Mouse (Mus musculus): Measurements from ENCODE around the gene Hspa12b. TPM values are rescaled to one million over a fixed set of nuclear protein-coding genes. Genes with fewer than 3 reads are reported as not detected.

The Hspa12b gene
- polyA plus RNA-seq, 1 experiment from 2014 or later, result 4.2 TPM

DNA sequence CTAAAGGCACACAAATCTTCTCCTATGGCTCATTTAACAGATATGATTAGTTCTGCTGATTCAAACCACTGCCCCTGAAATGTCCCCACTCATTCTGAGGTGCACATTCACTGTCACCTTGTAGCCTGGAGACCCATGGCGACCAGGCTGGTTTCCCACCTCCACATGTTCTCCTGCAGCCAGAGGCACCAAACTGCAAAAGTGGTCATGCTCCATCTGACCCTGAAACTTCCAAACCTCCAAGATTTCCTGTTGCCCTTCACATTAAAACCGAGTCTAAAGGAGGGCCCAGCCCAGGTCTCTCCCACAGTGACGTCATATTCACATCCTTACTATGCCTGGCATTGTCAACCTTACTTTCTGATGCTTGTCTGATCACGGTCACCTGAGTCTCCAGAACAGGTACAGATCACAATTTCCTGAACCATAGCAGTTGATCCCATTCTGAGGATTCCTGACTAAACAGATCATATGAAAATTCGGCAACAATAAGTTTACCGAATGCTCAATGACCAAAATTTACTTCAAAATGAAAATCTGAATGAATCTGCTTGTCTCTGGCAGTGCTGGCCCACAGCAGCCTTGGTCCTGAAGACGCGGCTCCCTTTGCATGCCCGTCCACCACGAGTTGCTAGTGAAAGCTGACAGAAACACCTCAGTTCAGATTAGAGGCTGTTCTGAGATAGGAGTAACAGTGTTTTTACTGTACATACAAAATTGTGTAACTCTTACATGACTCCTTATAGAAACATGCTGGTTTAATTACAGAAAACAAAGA, 5.2 kb downstream of the Hspa12b start:
- peak overlapping the region; percentile 12; the same call in 1 of the 2 replicates for H3K9ac ChIP-seq
- peak overlapping the region; percentile 57 for H3K27ac ChIP-seq
- peaks cover 17% of the 10 kb centered on the region for H3K36me3 ChIP-seq
- no peak overlapping the region for H3K4me2 ChIP-seq
- H3K4me3 ChIP-seq, result no peak overlapping the region
- WGBS (ENCODE audit: insufficient replicate concordance), result 77% methylated on average over 10 of the region's 10 CpGs
- H3K27me3 ChIP-seq (replicated peaks), result no peaks in the 10 kb centered on the region
- ATAC-seq, result no peak
- peaks cover 90% of the 10 kb centered on the region for H3K4me1 ChIP-seq
- no peaks in the 10 kb centered on the region for H3K9me3 ChIP-seq (replicated peaks)

DNA sequence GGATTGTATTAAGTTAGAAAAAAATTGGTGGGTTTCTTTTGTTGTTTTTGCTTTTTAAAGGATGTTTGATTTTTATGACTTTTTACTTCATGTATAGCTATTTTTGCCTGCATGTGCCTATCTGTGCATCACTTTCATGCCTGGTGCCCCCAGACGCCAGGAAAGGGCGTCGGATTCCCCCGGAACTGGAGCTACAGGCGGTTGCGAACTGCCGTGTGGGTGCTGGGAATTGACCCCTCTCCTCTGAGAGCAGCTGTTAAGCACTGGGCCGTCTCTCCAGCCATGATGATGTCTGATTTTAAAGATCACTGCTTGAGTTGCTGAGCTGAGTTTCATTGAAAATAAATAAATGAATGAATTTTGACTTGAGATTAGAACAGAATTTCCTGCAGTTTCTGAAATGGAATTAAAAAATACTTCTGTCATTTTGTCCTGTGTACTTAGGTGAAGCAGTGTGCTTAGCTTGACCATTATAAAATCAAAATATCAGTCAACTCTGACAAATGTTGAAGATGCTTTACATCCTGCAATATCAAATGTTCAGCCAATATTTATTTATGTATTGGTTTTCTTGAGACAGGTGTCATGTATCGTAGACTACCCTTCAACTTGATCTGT, 6.0 kb downstream of the Hspa12b start, which contains the start of gene Gm11037:
Gene Gm11037, plus strand, starts transcription at position 568 of the 618 bp plus-strand sequence.
- ATAC-seq, result no peak
- peak within 1 kb of the TSS; percentile 68; the same call in 1 of the 2 replicates for H3K9ac ChIP-seq
- no peaks in the 10 kb centered on the region for H3K27me3 ChIP-seq (replicated peaks)
- peaks cover 89% of the 10 kb centered on the region for H3K4me1 ChIP-seq
- WGBS (ENCODE audit: insufficient replicate concordance), result 82% methylated on average over 9 of the region's 9 CpGs
- H3K4me3 ChIP-seq, result no peak within 1 kb of the TSS
- H3K9me3 ChIP-seq (replicated peaks), result no peaks in the 10 kb centered on the region
- H3K36me3 ChIP-seq, result peaks cover 23% of the 10 kb centered on the region
- H3K4me2 ChIP-seq, result no peak within 1 kb of the TSS
- peak within 1 kb of the TSS; percentile 99 for H3K27ac ChIP-seq

DNA sequence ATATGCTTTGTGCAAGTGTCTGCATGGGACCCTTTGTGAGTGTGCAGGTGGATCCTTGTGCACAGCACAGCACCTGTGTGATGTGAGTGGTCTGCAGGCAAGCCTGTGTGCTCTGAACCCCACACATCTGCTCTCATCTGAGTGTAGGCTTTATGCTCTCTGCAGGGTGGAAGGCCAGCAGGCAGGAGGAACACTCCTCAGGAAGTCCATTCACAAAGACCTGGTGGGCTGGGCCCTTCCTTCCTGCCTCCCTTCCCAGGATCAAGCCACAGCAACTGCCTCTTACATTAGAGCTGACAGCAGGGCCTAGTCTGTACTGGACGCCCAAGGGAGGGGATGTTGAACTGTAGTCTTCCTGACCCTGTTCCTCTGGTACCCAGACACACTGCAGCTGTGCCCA, 7.3 kb downstream of the Hspa12b start:
- Histone ChIP-seq H3K9ac (peak overlapping the region; percentile 68; the same call in 1 of the 2 replicates), H3K4me1 (peaks cover 85% of the 10 kb centered on the region)

DNA sequence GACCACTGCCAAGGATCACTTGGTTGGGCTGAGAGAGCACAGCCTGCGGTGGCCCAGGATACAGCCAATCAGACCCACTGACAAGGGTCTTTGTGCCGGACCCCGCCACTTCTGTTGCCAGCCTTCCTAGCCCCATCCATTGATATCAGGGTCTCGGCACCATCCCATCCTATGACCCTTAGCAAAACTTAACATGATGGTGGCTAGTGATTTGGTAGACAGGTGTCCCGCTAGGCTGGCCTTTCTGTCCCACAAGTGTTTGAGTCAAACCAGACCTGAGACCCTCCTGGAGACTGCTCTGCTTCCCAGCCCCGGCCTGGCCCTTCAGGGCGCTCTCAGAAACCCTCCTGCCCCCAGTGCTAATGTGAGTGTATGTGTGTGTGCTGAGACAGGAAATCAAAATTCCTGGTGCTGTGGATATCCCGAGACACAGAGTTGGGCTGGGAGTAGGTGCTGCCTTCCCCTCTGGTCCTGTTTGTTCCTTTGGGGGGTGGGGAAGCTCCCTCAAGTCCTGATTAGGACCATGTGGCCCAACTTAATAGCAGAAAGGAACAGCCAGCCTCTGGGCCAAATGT, 7.8 kb downstream of the Hspa12b start:
- peaks cover 85% of the 10 kb centered on the region for H3K4me1 ChIP-seq
- H3K4me2 ChIP-seq, result peak overlapping the region; percentile 61

More for the DNA sequence above, 7.3 kb downstream of the Hspa12b start:
- Histone ChIP-seq H3K36me3 (peaks cover 36% of the 10 kb centered on the region), H3K9me3 (replicated peaks) (no peaks in the 10 kb centered on the region), H3K4me2 (peak overlapping the region; percentile 61; the same call in 1 of the 2 replicates), H3K27me3 (replicated peaks) (no peaks in the 10 kb centered on the region), H3K4me3 (no peak overlapping the region), H3K27ac (peak overlapping the region; percentile 99)
- 31% methylated on average over 1 of the region's 1 CpGs for WGBS (ENCODE audit: insufficient replicate concordance)
- no peak for ATAC-seq

DNA sequence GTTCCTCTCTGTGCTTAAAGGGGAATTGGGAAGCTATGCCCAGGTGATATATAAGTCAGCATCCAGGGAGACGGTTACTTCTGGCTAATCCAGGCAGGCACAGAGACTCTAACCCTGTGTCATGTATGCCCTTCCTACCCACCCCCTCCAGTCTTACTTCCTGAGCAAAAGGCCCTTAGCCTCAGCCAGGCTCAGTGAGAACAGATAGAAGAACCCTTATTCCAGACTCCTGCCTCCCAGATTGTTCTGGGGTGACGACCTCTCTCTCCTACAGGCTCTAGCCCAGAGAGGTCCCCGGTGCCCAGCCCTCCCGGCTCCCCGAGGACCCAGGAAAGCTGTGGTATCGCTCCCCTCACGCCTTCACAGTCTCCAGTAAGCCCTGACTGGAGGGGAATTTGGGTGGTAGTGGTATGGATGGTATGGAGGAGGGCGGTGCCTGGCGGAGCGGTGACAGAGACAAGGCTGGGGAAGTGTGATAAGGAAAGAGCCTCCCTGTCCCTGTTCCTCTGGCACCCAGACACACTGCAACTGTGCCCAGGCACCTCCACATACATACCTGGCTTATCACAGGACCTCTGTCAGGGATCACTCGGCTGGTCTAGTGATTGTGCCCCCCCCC, 8.6 kb downstream of the Hspa12b start:
- H3K4me3 ChIP-seq, result peak overlapping the region; percentile 29
- ATAC-seq, result peak; percentile 100
- H3K36me3 ChIP-seq, result peaks cover 47% of the 10 kb centered on the region
- H3K27me3 ChIP-seq (replicated peaks), result no peaks in the 10 kb centered on the region
- whole genome bisulfite sequencing (ENCODE audit: insufficient replicate concordance), result 10% methylated on average over 11 of the region's 11 CpGs
- peak overlapping the region; percentile 61 for H3K4me2 ChIP-seq
- H3K9ac ChIP-seq, result peak overlapping the region; percentile 69
- peaks cover 89% of the 10 kb centered on the region for H3K4me1 ChIP-seq
- H3K27ac ChIP-seq, result peak overlapping the region; percentile 99
- no peaks in the 10 kb centered on the region for H3K9me3 ChIP-seq (replicated peaks)

More for the DNA sequence above, 7.8 kb downstream of the Hspa12b start:
- no peak for ATAC-seq
- Histone ChIP-seq H3K4me3 (no peak overlapping the region), H3K27ac (peak overlapping the region; percentile 99), H3K9me3 (replicated peaks) (no peaks in the 10 kb centered on the region), H3K36me3 (peaks cover 42% of the 10 kb centered on the region), H3K27me3 (replicated peaks) (no peaks in the 10 kb centered on the region), H3K9ac (peak overlapping the region; percentile 68)
- 79% methylated on average over 8 of the region's 8 CpGs for WGBS (ENCODE audit: insufficient replicate concordance)

DNA sequence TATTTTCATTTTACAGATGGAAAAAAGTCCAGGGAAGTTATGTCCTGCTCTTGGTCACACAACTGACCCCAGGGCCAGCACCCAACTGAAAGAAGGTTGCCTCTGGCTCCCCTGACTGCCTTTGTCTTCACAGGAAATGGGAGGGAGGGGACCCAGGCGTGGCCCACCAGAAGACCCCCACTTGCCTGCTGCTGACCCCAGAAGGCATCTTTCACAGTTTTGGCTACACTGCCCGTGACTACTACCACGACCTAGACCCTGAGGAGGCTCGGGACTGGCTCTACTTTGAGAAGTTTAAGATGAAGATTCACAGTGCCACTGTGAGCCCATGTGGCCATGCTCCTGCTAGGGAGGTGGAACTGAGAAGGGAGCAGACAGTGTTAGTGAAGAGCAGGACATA, 11.2 kb downstream of the Hspa12b start:
- peaks cover 93% of the 10 kb centered on the region for H3K4me1 ChIP-seq
- 85% methylated on average over 4 of the region's 4 CpGs for WGBS (ENCODE audit: insufficient replicate concordance)
- H3K4me2 ChIP-seq, result no peak overlapping the region
- H3K27ac ChIP-seq, result peak overlapping the region; percentile 99
- H3K9me3 ChIP-seq (replicated peaks), result no peaks in the 10 kb centered on the region
- H3K36me3 ChIP-seq, result peaks cover 63% of the 10 kb centered on the region
- no peak for ATAC-seq
- no peak overlapping the region for H3K9ac ChIP-seq
- H3K4me3 ChIP-seq, result no peak overlapping the region
- H3K27me3 ChIP-seq (replicated peaks), result no peaks in the 10 kb centered on the region

DNA sequence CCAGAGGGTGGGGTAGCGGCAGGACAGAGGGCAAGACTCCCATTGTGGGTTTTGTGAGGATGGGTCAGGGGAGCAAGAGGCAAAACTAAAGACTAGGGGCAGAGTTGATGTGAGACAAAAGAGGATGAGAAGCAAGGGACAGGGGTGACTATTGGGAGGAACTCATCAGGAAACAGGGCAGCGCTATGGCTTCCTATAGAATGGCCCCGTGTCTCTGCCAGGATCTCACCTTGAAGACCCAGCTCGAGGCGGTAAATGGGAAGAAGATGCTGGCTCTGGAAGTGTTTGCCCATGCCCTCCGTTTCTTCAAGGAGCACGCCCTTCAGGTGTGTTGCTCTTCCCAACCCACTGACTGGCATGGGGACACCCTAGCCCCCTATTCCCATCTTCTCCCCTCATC, 11.7 kb downstream of the Hspa12b start:
- no peak overlapping the region for H3K4me2 ChIP-seq
- H3K4me1 ChIP-seq, result peaks cover 91% of the 10 kb centered on the region
- H3K9me3 ChIP-seq (replicated peaks), result no peaks in the 10 kb centered on the region
- no peak overlapping the region for H3K9ac ChIP-seq
- WGBS (ENCODE audit: insufficient replicate concordance), result 80% methylated on average over 7 of the region's 7 CpGs
- no peaks in the 10 kb centered on the region for H3K27me3 ChIP-seq (replicated peaks)
- ATAC-seq, result no peak
- H3K4me3 ChIP-seq, result no peak overlapping the region
- H3K27ac ChIP-seq, result peak overlapping the region; percentile 99
- H3K36me3 ChIP-seq, result peaks cover 65% of the 10 kb centered on the region

DNA sequence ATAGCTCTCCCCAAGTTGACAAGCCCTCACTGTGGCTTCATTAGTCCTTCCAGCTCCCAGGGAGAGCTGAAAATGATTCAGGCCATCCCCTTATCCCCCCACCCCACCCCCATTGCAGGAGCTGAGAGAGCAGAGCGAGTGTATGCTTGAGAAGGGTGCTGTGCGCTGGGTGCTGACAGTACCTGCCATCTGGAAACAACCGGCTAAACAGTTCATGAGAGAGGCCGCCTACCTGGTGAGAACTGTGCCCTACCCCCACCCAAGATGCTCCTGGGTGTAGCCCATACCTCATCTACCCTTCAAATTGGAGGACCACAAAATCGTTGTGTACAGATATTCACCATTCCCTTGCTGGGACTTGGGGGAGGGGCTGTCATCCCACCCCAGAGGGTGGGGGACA, 12.2 kb downstream of the Hspa12b start:
- Histone ChIP-seq H3K4me2 (no peak overlapping the region), H3K36me3 (peaks cover 64% of the 10 kb centered on the region), H3K27ac (peak overlapping the region; percentile 68; the same call in 1 of the 2 replicates), H3K9me3 (replicated peaks) (no peaks in the 10 kb centered on the region), H3K4me3 (no peak overlapping the region), H3K9ac (no peak overlapping the region), H3K27me3 (replicated peaks) (no peaks in the 10 kb centered on the region), H3K4me1 (peaks cover 86% of the 10 kb centered on the region)
- no peak for ATAC-seq
- 79% methylated on average over 5 of the region's 5 CpGs for WGBS (ENCODE audit: insufficient replicate concordance)

DNA sequence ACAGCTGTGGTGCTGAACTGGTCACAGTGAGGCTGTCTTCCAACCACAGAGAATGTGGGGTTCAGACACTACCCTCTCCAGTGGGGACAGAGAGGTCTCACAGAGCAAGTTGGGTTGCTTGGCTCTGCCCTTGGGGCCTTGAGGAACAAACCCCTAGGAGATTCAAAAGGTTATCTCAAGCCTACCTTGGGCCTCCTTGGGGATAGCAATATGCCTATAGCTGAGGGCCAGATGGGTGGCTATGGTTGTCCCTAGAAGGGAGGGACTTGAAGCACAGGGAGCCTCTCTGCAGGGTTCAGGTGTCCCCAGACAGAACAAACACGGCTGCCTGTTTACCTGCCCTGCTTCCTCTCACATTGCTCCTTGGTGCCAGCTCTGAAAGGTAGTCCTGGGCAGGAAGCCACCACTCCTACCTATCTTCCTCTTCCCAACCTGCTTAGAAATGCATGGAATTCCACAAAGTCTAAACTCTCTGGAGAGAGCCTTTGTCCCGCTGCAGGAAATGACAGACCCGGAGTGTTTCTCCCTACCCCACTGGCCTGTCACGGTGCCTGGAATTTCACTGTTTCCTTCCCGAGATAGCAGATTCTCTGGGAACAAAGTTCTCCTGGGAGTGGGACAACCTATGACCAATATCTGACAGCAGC, 12.9 kb downstream of the Hspa12b start:
- no peak overlapping the region for H3K4me3 ChIP-seq
- peaks cover 79% of the 10 kb centered on the region for H3K4me1 ChIP-seq
- H3K9ac ChIP-seq, result no peak overlapping the region
- peak overlapping the region; percentile 68 for H3K27ac ChIP-seq
- peaks cover 67% of the 10 kb centered on the region for H3K36me3 ChIP-seq
- 66% methylated on average over 5 of the region's 5 CpGs for WGBS (ENCODE audit: insufficient replicate concordance)
- no peak overlapping the region for H3K4me2 ChIP-seq
- H3K9me3 ChIP-seq (replicated peaks), result no peaks in the 10 kb centered on the region
- H3K27me3 ChIP-seq (replicated peaks), result no peaks in the 10 kb centered on the region
- no peak for ATAC-seq

DNA sequence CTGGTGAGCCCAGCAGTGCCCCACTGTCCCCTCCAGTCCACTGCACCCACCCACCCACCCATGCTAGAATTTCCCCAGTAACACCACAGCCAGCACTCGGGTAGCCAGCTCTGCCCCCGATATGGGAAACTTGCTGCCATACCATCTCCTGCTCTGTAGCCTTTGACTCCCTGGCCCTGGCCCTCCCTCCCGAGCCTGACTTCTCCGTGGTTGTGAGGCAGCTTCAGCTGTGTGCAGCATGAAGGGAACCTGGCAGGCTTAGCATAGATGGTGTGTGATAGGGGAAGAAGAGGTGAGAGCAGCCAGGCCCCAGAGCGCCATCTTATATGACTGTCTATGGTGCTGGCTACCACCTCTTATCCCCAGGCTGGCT, 13.4 kb downstream of the Hspa12b start:
- Histone ChIP-seq H3K4me2 (no peak overlapping the region), H3K9me3 (replicated peaks) (no peaks in the 10 kb centered on the region), H3K4me3 (no peak overlapping the region), H3K9ac (no peak overlapping the region), H3K27ac (peak overlapping the region; percentile 68), H3K27me3 (replicated peaks) (no peaks in the 10 kb centered on the region), H3K4me1 (peaks cover 78% of the 10 kb centered on the region), H3K36me3 (peaks cover 72% of the 10 kb centered on the region)
- WGBS (ENCODE audit: insufficient replicate concordance), result 63% methylated on average over 5 of the region's 5 CpGs
- no peak for ATAC-seq

DNA sequence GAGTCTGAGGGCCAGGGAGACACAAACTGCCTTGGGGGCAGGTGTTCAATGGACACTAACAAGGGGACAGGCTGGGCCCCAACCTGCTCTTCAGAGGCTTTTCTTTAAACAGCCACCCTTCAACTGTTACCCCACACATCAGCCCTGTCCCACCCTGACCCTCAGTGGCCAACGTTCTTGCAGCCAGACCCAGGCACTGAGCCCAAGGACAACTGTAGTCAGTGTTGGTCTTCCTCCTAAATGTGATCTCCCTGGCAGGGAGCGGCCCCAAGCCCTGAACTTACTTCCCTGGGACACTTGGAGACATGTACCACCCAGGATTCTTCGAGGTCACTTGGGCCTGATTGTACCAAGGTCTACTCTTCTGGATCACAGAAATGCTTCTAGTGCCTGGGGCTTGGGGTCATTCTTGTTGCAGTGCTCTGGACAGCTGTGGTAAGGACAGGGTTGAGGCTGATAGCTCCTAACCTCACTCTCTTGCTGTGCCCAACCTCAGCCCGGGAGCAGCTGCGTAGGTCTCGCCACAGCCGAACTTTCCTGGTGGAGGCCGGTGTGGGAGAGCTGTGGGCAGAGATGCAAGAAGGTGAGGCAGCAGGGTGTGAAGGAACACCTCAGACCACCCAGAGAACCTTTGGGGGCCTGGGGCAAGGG, 14.4 kb downstream of the Hspa12b start:
- Histone ChIP-seq H3K4me3 (no peak overlapping the region), H3K27me3 (replicated peaks) (no peaks in the 10 kb centered on the region), H3K9ac (no peak overlapping the region), H3K9me3 (replicated peaks) (no peaks in the 10 kb centered on the region), H3K36me3 (peaks cover 82% of the 10 kb centered on the region), H3K4me1 (peaks cover 75% of the 10 kb centered on the region), H3K4me2 (no peak overlapping the region), H3K27ac (peak overlapping the region; percentile 68)
- 89% methylated on average over 8 of the region's 8 CpGs for WGBS (ENCODE audit: insufficient replicate concordance)
- no peak for ATAC-seq
